Mouse (Mus musculus) frontal cortex, adult (tissue): ENCODE measurements at regions not wholly inside any gene's neighbourhood (a gene's known extent, or its start where the extent isn't known, plus 50 kb on each side); places are given as distances from the start of the nearest gene placed in this dataset.
"Not testable (repeated sequence)": the region's sequence is repeated elsewhere in the genome, so short reads cannot be mapped to it uniquely, and the experiment has no call there.

ENCODE experiments used
- ATAC-seq: cut with Nextera tagmentation; 2 replicates; pipeline ENCODE4 v1.9.2; 2017; ENCODE audit warnings: mild to moderate bottlenecking, moderate library complexity, mixed read lengths; ENCODE audit not compliant: low TSS enrichment

DNA sequence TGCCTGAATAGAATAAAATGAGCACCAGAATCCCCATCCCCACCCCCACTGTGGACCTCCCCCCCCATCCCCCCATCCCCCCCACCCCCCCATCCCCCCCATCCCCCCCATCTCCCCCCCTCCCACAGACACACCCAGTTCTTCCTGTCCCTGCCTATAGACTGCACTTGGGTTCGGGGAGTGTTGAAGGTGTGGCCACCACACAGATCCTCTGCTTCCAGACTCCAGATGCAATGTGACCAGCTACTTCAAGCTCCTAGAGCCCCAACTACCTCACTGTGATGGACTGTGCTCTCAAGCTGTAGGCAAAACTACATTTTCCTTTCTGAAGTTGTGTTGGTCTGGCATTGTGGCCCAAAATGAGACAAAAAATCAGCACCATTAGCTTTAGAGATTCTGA, 138.3 kb upstream of the Rybp start:
- ATAC-seq: no peak

DNA sequence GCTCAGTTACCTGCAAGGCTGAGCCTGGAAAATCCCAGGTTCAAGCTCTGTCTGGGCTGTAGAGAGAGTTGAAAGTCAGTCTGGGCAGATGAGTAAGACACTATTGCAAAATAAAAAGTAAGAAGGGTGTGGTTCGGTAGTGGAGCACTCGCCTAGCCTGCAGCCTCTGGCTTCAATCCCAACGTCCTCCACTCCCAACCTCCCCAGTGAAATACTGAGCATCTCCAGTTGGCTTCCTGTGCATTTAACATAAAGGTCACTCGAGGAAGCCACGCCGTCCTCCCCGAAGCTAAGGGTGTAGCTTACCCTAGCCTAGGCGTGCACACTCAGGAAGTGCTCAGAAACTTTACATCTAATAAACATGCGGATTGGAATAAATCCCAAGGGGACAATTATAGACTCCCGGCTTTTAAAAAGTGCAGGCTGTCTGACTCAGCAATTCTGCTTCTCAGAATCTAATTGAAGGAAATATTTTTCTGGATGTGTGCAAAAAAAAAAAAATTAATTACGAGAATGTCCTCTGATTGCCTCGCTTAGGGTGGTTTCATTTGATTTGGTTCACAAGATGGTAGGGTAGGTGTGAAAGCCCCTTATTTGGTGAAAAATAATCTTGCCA, 137.6 kb upstream of the Rybp start:
- ATAC-seq: no peak

DNA sequence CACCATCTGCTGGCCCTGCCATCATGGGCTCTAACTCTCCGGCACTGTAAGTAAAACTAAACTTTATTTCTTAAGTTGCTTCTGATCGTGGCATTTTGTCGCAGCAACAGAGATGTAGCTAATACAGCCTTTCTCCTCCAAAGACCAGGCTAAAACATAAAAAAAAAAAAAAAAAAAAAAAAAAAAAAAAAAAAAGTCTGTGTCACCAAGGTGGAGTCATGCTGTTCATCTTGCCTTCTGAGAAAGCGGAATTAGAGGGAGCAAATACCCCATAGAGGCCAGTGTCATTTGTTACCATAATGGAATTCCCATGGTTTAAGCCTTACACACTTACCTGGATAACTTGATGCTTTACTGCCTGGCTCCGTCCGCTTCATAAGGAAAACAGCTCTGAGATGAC, 136.9 kb upstream of the Rybp start:
- no peak for ATAC-seq

DNA sequence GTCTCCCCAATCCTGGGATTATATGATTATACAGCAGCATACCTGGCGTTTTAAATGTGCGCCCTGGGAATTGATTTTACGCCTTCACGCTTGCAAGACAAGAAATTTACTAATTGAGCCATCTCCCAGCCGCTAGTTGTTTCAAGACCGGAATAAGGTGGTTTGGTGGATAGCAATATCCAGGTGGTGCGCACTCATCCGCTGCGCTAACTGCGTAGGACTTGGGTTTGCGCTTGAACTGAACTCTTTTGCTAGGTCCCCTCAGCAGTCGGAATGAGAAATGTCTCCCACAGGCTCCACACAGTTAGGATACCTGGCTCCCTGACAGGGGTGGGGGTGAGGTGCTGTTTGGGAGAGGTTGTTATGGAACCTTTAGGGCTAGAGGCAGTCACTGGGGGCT, 136.4 kb upstream of the Rybp start:
- ATAC-seq: no peak

DNA sequence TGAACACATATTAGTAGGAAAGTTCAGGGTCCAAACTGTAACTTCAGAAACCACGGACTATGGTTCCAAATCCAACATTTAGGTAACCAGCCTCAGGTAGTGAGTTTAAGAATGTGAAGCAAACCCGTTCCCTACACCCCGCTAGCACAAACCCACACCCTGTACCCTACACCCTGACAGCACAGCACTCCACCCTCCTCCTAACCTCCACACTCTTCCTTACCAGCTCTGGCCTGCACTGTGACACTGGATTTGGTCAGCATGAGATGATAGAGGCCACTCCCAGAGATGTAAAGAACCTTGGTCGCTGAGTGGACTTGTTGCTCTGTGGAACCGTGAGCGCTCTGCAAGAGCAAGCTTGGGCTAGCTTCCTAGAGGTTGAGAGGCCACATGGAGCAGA, 135.3 kb upstream of the Rybp start:
- no peak for ATAC-seq

DNA sequence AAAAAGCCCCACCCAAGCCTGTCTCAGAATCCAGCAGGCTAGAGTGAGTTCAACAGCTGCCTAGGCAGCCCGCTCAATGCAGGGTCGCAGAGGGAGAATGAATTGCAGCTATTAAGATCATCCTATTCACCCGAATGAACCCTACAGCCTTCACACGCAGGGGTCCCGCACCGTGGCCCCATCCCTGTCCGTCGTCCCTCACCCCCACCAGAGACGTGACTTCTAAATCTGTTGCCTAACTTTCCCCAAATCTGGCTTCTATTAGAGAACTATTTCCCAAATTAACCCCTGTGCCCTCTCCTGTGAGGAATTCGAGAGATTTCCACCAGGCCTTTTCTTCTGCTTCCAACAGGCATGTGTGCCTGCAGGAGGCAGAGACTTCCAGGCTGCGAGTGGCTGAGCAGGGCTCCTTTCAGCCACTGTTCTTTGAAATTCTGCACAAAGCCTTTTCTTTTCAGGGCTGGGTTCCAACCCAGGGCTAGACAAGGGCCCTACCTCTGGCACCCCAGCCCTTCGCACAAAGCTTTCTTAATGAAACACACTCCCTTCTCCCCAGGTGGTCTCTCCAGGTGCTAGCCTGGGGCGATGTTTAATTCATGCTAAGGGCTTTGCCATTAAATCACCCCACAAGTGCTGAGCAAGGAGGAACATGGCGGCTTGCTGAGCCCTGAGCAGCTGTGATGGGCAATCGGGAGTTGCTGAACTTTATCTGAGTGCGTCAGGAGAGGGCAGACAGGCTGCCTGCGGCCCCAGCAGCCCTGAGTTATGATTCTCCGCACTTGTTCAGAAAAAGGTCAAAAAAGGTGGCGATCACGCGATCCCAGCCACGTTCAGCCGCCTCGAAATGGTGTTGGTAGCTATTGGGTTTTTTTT, 134.7 kb upstream of the Rybp start:
- ATAC-seq: no peak

DNA sequence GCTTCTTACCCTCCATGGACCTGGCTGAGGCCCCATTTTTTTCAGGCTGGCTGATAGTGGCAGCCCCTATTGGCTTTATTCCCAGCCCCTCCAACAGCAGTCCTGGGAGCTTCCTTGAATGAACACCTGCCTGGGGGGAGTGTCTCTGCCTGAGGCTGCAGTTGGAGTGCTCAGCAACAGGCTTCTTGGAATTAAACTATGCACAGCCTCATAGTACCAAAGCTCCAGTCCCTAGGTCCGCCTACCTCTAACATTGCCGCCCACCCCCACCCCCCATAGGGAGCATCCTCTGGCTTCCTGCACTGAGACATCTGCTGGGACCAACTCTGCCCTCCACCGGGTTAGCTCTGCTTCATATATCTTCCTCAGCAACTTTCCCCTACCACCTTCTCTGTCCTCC, 133.3 kb upstream of the Rybp start:
- ATAC-seq: no peak

DNA sequence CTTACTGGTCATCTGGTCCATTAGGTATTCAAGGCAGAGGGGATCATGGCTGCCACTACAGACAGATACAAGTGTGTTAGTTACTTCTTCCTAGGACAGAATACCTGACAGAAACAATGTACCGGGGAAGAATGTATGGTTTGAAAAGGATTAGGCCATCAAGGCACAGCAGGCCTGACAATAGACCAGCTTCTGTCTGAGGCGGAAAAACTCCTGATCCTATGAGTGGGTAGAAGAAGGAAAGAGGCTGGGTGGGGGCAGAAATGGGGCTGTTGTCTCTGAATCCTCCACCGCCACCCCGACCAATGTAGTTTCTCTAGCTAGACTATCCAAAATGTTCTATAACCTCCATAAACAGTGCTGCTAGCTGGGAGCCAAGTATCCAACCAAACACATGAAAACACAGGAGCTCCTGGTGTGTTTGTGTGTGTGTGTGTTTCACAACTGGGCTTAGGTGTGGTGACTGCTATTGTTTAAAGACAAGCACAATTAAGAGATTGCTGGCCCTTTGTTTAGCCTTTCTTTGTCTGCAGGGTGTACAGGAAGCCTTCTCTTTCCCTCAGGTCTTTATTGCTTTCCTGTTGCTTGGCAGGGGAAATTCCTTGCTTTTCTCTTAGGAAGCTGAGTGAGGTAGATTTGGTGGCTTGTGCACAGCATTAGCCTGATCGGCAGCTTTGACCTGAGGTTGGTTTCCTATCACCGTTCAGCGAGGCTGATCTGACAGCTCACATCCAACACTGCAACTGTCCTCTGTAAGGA, 132.7 kb upstream of the Rybp start:
- no peak for ATAC-seq

DNA sequence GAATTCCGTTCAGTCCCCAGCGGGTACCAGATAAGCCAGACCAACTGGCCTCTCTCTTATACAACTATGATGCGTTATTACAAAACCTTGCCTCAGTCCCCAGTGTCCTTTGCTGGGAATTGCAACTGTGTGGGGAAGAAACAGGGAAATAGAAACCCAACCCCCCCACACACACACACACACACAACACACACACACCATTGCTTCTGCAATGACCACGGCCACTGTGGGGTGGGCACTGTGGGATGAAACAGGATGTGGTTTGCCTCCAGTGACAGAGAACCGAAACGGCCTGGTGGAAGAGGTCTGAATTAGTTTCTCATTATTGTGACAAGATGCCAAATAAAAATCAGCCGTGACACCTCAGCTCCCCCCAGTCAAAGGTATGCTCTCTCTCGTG, 128.8 kb upstream of the Rybp start:
- no peak for ATAC-seq

DNA sequence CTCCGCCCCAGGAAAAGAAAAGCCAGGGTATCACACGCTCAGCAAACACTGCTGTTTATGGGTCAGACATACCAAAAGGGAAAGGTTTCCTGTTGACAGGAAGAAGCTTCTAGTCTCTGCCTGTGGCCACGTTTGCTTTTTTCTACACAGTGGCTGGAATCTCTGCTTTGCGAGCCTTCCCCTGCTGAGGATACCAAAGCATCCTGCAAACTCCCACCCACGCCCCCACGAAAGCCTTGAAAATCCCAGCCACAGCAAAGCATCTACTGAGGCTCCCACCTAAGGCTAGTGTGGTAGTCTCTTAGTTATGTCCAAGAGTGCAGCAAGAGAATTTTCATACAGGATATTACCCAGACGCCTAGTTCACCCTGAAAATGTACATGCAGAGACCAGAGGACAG, 128.2 kb upstream of the Rybp start:
- peak; percentile 85 for ATAC-seq

DNA sequence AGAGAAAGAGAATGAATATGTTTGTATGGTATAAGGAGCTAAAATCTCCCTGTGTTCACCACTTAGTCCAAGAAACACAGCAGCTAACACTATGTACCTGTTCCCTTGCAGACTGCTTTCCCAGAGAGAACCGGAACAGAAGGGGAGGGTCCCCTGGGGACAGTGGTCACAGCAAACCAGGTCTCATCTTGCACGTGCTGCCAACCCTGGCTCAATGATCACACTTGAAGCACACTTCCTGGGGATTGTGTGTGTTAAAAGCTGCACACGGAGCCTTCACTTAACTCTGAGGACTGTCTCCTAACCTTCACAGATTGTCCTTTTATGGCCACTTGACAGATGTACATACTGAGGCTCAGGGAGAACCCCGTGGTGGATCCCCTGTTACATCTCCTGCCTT, 127.6 kb upstream of the Rybp start:
- no peak for ATAC-seq

DNA sequence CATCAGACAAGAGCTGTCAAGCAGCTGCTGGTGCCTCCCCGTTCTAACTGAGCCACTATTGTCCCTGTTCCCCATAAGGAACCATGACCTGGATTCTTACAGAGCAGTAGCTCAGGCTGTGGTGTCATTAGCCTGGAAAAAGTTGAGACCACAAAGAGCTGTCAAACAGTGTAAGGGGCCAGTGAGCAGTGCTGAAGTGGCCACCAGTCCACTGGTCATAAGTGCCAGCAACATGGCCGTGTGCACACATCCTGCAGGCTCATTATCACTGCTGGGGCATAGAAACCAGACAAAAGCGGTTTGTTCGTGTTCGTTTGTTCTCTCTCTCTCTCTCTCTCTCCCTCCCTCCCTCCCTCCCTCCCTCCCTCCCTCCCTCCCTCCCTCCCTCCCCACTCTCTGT, 125.2 kb upstream of the Rybp start:
- no peak for ATAC-seq

DNA sequence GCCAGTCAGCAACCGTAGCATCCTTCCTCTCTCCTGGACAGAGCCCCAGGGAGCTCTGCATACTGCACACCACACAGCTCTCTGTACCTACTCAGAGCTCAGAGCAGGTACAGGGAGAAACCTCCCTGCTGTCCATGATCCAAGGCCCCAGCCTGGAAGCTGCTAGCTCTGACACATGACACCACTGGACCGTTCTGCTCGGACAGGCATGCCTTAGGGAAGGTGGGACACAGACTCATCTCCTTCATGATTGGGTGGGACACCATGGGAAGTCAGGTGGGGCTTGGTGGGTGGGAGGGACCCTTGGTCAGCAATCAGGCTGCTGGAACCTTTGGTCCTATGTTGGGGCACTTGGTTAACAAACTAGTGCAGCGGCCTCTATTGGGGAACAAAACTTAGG, 124.7 kb upstream of the Rybp start:
- no peak for ATAC-seq

DNA sequence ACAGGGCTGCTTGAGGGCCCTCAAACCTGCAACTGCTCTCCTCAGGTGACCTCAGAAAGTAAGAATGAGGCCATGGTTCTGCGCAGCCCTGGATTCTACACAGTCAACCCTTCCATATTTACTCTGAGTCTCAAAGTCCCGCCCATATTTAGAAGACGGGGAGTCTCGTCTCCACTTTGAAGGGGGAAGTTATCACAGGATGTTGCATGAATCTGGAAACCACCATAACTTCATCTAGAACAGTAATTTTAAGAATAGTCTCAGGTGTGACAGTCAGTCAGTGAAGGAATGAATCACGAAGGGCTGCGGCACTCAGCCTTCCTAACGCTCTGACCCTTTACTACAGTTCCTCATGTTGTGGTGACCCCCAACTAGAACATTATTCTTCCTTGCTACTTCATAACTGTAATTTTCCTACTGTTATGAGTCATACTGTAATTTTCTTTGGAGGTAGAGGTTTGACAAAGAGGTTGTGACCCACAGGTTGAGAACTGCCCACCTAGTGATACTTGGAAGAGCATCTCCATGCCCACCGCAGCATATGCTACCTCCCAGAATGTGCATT, 122.9 kb upstream of the Rybp start:
- ATAC-seq: no peak

DNA sequence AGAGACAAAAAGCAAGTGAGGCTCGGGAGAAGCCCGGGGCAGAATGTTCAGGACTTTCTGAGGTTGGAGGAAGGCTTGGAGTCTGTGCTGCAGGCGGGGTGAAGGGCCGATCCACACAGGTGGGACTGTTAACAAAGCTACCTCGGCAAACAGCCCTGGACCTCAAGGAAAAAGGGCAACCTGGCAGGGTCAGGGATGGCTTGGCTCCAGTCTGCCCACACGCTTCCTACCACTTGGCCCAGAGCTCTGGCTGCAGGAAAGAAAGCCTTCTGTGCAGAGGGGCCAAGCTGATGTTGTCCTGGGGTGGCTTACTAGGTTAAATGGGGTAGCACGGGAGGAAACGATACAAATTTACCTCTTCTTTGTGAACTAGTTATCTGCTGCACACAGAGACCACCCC, 121.5 kb upstream of the Rybp start:
- ATAC-seq: no peak

DNA sequence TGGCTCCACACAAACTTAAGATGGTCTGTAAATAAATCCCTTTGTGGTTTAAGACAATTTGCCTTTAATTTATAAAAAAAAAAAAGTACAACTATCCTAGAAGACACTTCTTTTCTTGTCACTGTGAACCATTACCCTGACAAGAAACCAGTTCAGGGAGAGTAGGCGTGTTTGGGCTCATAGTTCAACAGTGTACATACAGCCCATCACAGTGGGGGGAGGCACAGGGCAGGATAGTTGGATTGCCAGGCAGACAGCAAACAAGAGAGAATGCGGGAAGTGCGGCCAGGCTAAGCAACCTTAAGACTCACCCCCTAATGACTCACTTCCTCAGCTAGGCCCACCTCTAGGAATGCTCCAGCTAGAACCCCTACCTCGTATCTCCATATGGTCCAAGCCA, 119.2 kb upstream of the Rybp start:
- no peak for ATAC-seq

DNA sequence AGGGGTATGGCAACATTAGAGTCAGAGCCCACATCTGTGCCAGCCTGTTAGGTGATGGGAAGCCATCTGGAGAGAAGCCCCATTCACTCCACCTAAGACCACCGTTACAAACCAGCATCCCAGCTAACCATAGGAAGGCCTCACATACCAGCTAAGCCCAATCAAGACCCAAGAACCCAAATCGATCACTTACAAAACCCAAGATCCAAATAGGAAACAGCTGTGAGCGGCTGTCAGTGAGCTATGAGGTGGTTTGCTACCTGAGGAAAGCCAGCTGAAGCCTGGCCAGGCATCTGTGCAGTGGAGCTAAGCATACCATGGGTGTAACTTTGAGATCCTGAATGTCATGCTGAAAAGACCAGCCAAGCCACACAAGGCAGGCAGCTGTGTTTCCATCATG, 116.9 kb upstream of the Rybp start:
- ATAC-seq: no peak

DNA sequence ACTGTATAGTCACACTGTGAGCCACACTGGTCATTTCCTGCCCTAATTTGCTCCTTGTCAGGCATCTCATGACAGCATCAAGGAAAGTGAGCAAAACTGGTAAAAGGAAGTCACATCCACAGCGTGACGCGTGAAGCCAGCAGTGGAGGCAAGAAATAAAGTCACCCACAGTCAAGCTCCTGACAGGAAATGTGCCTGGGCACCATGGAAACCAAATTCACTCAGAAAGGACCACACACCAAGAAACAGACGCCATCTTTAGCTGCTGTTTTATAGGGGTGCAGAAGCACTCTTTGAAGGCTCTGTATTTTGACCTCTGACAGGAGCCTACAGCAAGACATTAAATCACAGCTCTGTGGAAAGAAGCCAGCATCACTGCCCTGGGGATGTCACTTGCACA, 115.4 kb upstream of the Rybp start:
- ATAC-seq: no peak

DNA sequence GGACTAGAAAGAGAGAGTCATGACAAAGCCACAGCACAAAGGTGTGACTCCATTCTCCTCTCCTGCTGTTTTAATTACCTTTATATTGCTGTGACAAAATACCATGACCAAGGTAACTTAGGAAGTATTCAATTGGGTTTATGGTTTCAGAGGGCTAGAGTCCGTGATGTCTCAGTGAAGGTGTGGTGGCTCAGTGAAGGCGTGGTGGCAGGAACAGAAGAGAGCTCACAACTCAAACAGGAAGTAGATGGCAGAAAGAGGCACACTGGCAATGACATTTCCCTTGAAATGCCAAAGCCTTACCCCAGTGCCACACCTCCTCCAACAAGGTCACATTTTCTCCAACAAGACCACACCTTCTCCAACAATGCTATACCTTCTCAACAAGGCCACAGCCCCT, 114.4 kb upstream of the Rybp start:
- ATAC-seq: no peak

DNA sequence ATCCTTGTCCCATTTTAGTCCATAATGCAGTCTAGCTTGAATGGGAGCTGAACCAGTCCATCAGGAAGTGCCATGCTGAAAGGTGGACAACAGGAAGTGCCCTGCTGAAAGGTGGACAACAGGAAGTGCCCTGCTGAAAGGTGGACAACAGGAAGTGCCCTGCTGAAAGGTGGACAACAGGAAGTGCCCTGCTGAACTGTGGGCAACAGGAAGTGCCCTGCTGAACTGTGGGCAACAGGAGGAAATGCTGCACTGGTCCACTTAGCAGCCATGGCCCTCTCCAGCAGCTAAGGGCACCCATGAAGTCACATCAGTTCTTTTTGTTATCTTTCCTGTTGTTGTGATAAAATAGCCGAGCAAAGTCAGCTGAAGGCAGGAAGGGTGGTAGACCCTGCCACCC, 112.1 kb upstream of the Rybp start:
- not testable (repeated sequence) for ATAC-seq

DNA sequence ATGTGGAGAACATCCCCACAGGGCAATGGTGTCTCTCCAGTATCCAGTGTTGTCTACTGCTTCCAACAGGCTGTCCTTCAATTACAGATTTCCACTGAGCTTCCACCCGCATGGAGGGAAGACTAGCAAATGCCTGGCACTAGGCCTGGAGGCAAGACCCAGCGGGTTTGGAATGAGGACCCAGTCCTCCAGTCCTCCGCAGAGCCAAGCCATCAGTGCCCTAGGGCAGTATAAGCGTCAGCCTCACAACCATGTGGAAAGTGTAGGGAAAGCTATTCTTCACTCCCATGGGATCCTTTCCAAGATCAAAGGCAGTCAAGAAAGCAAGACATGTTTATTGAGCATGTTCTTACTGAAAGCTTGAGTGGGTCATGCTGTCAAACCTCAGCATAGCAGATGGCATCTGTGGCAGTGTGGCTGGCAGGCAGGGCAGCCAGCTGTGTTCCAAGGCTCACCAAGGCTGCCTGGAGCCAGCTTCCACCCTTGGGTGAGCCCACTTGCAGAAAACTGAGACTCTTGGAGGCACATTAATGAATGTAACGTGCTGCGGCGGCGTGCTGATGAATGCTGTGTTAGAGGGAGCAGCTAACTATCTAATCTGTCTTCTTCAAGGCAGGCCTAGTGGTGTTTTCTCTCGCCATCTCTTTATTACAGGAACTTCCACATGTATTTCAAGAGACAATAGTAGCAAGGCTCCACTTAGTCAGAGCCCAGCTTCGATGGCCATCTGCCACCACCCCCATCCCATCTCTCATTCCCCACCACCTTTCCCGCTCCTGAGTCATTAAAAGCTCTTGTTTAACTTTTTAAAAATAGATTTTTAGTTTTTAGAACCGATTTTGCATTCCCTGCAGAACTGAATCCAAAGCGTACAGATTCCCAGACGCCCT, 109.3 kb upstream of the Rybp start:
- ATAC-seq: peak; percentile 59
